Mouse (Mus musculus) hindbrain, embryonic 10.5 days (tissue): ENCODE results near the gene Calm5. TPM values are rescaled to one million over a fixed set of nuclear protein-coding genes. Genes with fewer than 3 reads are reported as not detected.
"Not testable (repeated sequence)": the region's sequence is repeated elsewhere in the genome, so short reads cannot be mapped to it uniquely, and the experiment has no call there.

Experiments used
- DNase-seq: peaks from one replicate; pipeline ENCODE4 v3.0.0-alpha.2; 2017; ENCODE audit warnings: low spot score
- H3K27ac ChIP-seq: fragments of 300-500 bp; sonication (generic); 2 replicates; pipeline ENCODE4 v1.5.1; 2016; ENCODE audit warnings: mild to moderate bottlenecking, moderate library complexity
- H3K27me3 ChIP-seq: fragments of 300-500 bp; sonication (generic); 2 replicates; pipeline ENCODE4 v1.6.1; 2016; ENCODE audit warnings: mild to moderate bottlenecking; ENCODE audit not compliant: poor library complexity, insufficient read depth, severe bottlenecking
- H3K36me3 ChIP-seq: fragments of 300-500 bp; sonication (generic); 2 replicates; pipeline ENCODE4 v1.6.1; 2016; ENCODE audit warnings: mild to moderate bottlenecking, moderate library complexity
- H3K4me1 ChIP-seq: fragments of 300-500 bp; sonication (generic); replicated peaks from 2 replicates; pipeline ENCODE4 v1.6.1; 2016; ENCODE audit warnings: mild to moderate bottlenecking
- H3K4me3 ChIP-seq: fragments of 300-500 bp; sonication (generic); 2 replicates; pipeline ENCODE4 v1.5.1; 2016; ENCODE audit warnings: mild to moderate bottlenecking, moderate library complexity
- H3K9me3 ChIP-seq: fragments of 300-500 bp; sonication (generic); 2 replicates; pipeline ENCODE4 v1.6.1; 2016; ENCODE audit warnings: mild to moderate bottlenecking, moderate library complexity
- WGBS: fragments of 180-500 bp; shearing (Covaris S2); methylation state at CpG from one replicate; pipeline ENCODE4 v1.1.7; 2016; 5-methylcytosine and 5-hydroxymethylcytosine counted together
- polyA plus RNA-seq: library from polyadenylated mRNA; unstranded; fragments of >200 nt; fragmentation: Nextera tagmentation; extraction: Ambion mirVana; gene quantifications from 2 replicates; pipeline ENCODE4 v1.2.1, GENCODE M21; 2016

Calm5 gene
- polyA plus RNA-seq, 1 experiment from 2014 or later, result not detected

- H3K4me1 ChIP-seq, H3K9me3 ChIP-seq, H3K27ac ChIP-seq, H3K4me3 ChIP-seq, H3K36me3 ChIP-seq, H3K27me3 ChIP-seq, DNase-seq: not testable (repeated sequence)
These were observed 16.6 kb upstream of the Calm5 start, which contains the start of gene Calm4 for GRCm38 (mm10) chr13:3837312-3837807. TSS of gene Calm4 (plus strand) at chr13:3837757.

- not testable (repeated sequence) for H3K9me3 ChIP-seq, DNase-seq, H3K27me3 ChIP-seq, H3K4me1 ChIP-seq, H3K36me3 ChIP-seq, H3K4me3 ChIP-seq, H3K27ac ChIP-seq
These were observed 13.3 kb upstream of the Calm5 start for GRCm38 (mm10) chr13:3840662-3841061.

- H3K9me3 ChIP-seq, result no peaks in the 10 kb centered on the region
- H3K4me3 ChIP-seq, result no peak overlapping the region
- WGBS, result 86% methylated on average over 1 of the region's 1 CpGs
- no peak overlapping the region for H3K27ac ChIP-seq
- DNase-seq, result no peak
- no peaks in the 10 kb centered on the region for H3K27me3 ChIP-seq
- no peaks in the 10 kb centered on the region for H3K36me3 ChIP-seq
- no peaks in the 10 kb centered on the region for H3K4me1 ChIP-seq
These were observed 3.6 kb upstream of the Calm5 start for GRCm38 (mm10) chr13:3850330-3850729.

- Histone ChIP-seq H3K9me3 (no peaks in the 10 kb centered on the region), H3K4me3 (no peak overlapping the region), H3K36me3 (no peaks in the 10 kb centered on the region), H3K27ac (no peak overlapping the region), H3K27me3 (no peaks in the 10 kb centered on the region), H3K4me1 (no peaks in the 10 kb centered on the region)
- WGBS, result 85% methylated on average over 2 of the region's 2 CpGs
- DNase-seq, result no peak
These were observed 883 bp downstream of the Calm5 start for GRCm38 (mm10) chr13:3854856-3855255.

GRCm38 (mm10) chr13:3856252-3856651 lies 2.3 kb downstream of the Calm5 start:
- WGBS, result 76% methylated on average over 1 of the region's 1 CpGs
- no peaks in the 10 kb centered on the region for H3K36me3 ChIP-seq
- no peaks in the 10 kb centered on the region for H3K27me3 ChIP-seq
- H3K27ac ChIP-seq, result no peak overlapping the region
- DNase-seq, result no peak
- no peaks in the 10 kb centered on the region for H3K9me3 ChIP-seq
- H3K4me3 ChIP-seq, result no peak overlapping the region
- H3K4me1 ChIP-seq, result no peaks in the 10 kb centered on the region

- DNase-seq, result no peak
- Histone ChIP-seq H3K36me3 (no peaks in the 10 kb centered on the region), H3K27me3 (no peaks in the 10 kb centered on the region), H3K9me3 (no peaks in the 10 kb centered on the region), H3K27ac (no peak overlapping the region), H3K4me3 (no peak overlapping the region), H3K4me1 (no peaks in the 10 kb centered on the region)
- WGBS, result 92% methylated on average over 8 of the region's 8 CpGs
These were observed 7.3 kb downstream of the Calm5 start for GRCm38 (mm10) chr13:3861251-3861650.

GRCm38 (mm10) chr13:3862325-3862724 lies 8.4 kb downstream of the Calm5 start:
- H3K4me1 ChIP-seq, result no peaks in the 10 kb centered on the region

GRCm38 (mm10) chr13:3862922-3863580 lies 9.1 kb downstream of the Calm5 start:
- no peak overlapping the region for H3K4me3 ChIP-seq
- no peak for DNase-seq
- H3K4me1 ChIP-seq, result no peaks in the 10 kb centered on the region
- no peaks in the 10 kb centered on the region for H3K36me3 ChIP-seq
- H3K9me3 ChIP-seq, result no peaks in the 10 kb centered on the region
- WGBS, result 90% methylated on average over 10 of the region's 10 CpGs
- H3K27me3 ChIP-seq, result no peaks in the 10 kb centered on the region
- H3K27ac ChIP-seq, result no peak overlapping the region

More at GRCm38 (mm10) chr13:3862325-3862724, 8.4 kb downstream of the Calm5 start:
- 77% methylated on average over 3 of the region's 3 CpGs for WGBS
- no peak for DNase-seq
- Histone ChIP-seq H3K27me3 (no peaks in the 10 kb centered on the region), H3K27ac (no peak overlapping the region), H3K4me3 (no peak overlapping the region), H3K9me3 (no peaks in the 10 kb centered on the region), H3K36me3 (no peaks in the 10 kb centered on the region)

GRCm38 (mm10) chr13:3865648-3866354 lies 11.8 kb downstream of the Calm5 start:
- no peaks in the 10 kb centered on the region for H3K4me1 ChIP-seq
- no peak overlapping the region for H3K27ac ChIP-seq
- 85% methylated on average over 14 of the region's 14 CpGs for WGBS
- no peaks in the 10 kb centered on the region for H3K27me3 ChIP-seq
- no peaks in the 10 kb centered on the region for H3K9me3 ChIP-seq
- DNase-seq, result no peak
- no peaks in the 10 kb centered on the region for H3K36me3 ChIP-seq
- no peak overlapping the region for H3K4me3 ChIP-seq

- H3K4me3 ChIP-seq, result no peak overlapping the region
- H3K9me3 ChIP-seq, result no peaks in the 10 kb centered on the region
- H3K4me1 ChIP-seq, result no peaks in the 10 kb centered on the region
- no peak for DNase-seq
- no peaks in the 10 kb centered on the region for H3K27me3 ChIP-seq
- H3K36me3 ChIP-seq, result no peaks in the 10 kb centered on the region
- WGBS, result 82% methylated on average over 8 of the region's 8 CpGs
- no peak overlapping the region for H3K27ac ChIP-seq
These were observed 12.5 kb downstream of the Calm5 start for GRCm38 (mm10) chr13:3866355-3867052.

GRCm38 (mm10) chr13:3867158-3867557 lies 13.2 kb downstream of the Calm5 start:
- Histone ChIP-seq H3K4me3 (no peak overlapping the region), H3K4me1 (no peaks in the 10 kb centered on the region), H3K9me3 (no peaks in the 10 kb centered on the region), H3K27ac (no peak overlapping the region), H3K36me3 (no peaks in the 10 kb centered on the region), H3K27me3 (no peaks in the 10 kb centered on the region)
- 88% methylated on average over 6 of the region's 6 CpGs for WGBS
- no peak for DNase-seq

- H3K27ac ChIP-seq, result no peak overlapping the region
- no peaks in the 10 kb centered on the region for H3K9me3 ChIP-seq
- no peaks in the 10 kb centered on the region for H3K36me3 ChIP-seq
- no peak for DNase-seq
- no peaks in the 10 kb centered on the region for H3K27me3 ChIP-seq
- no peak overlapping the region for H3K4me3 ChIP-seq
- no peaks in the 10 kb centered on the region for H3K4me1 ChIP-seq
These were observed 15.9 kb downstream of the Calm5 start for GRCm38 (mm10) chr13:3869901-3870300.

GRCm38 (mm10) chr13:3872832-3873231 lies 18.9 kb downstream of the Calm5 start:
- peaks cover 8% of the 10 kb centered on the region for H3K4me1 ChIP-seq
- H3K27ac ChIP-seq, result no peak overlapping the region
- no peak for DNase-seq
- no peaks in the 10 kb centered on the region for H3K9me3 ChIP-seq
- H3K27me3 ChIP-seq, result no peaks in the 10 kb centered on the region
- no peak overlapping the region for H3K4me3 ChIP-seq
- H3K36me3 ChIP-seq, result no peaks in the 10 kb centered on the region
- WGBS, result 91% methylated on average over 4 of the region's 4 CpGs
